Mouse (Mus musculus): ENCODE measurements around the gene Tatdn3.
"Not testable (repeated sequence)": the region's sequence is repeated elsewhere in the genome, so short reads cannot be mapped to it uniquely, and the experiment has no call there.

Tatdn3 gene

DNA sequence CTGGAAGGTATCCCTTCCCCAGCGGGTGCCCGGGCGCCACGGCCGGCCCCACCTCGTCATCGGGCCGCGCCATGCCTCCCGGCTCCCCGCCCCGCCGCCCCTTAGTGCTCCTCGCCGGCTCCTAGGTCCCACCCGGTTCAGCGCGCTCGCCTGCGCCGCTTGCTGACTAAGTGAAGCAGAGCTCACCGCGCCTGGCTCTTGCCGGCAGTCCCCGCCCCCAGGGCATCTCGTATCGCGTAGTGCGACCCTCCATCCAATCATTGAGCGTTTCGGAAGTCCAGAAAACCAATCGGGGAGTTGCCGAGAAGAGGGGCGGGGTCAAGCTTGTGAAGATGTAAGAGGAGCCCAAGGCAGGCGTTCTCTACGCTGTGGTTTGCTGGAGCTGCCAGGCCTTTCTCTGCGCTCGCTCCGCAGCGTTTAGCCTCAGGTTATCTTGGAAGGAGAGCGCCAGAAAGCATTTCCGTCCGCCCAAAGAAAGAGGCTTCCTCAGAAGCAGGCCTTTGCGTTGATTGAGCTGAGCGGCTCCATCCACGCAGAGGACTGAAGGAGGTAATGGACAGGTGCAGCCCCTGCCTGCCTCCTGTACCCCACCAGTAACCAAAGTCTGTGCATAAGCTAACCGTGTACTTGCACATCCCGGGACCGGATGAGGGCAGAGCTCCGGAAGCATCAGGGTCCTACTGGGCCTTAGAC lies 36.6 kb downstream of the Tatdn3 start, which contains the start of gene Flvcr1:
Flvcr1 (minus strand) TSS at position 138 of the 693 bp plus-strand sequence.
- peak; percentile 98 for DNase-seq

GRCm38 (mm10) chr1:191025016-191026012 lies 37.4 kb downstream of the Tatdn3 start:
- peak; percentile 16 for DNase-seq

DNA sequence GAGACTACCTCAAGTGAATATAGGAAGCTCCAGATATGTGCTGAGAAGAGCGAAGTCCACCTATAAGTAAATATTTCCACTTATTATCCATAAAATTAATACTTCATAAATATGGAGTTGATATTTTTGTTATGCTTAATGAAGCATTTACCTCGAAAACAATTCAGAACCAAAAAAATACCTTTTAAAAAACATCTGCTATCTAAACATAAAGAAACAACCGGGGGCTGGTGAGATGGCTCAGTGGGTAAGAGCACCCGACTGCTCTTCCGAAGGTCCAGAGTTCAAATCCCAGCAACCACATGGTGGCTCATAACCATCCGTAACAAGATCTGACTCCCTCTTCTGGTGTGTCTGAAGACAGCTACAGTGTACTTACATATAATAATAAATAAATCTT lies 38.9 kb downstream of the Tatdn3 start:
- DNase-seq = not testable (repeated sequence)

DNA sequence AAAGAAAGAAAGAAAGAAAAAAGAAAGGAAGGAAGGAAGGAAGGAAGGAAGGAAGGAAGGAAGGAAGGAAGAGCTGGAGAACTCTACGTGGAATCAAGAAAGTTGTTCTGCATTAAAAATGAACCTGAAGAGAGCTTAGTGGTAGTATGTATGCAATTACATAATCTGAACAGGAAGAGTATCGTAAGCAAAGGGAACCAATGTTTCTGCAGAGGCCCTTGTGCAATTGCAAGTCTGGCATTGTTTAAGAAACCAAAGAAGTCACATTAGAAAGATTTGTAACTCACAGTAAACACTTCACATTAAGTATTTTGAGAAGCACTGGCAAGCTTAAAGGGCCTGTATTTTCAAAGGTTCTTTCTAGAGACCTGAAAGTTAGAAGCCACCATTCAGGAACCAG lies 39.6 kb downstream of the Tatdn3 start:
- no peak for DNase-seq

DNA sequence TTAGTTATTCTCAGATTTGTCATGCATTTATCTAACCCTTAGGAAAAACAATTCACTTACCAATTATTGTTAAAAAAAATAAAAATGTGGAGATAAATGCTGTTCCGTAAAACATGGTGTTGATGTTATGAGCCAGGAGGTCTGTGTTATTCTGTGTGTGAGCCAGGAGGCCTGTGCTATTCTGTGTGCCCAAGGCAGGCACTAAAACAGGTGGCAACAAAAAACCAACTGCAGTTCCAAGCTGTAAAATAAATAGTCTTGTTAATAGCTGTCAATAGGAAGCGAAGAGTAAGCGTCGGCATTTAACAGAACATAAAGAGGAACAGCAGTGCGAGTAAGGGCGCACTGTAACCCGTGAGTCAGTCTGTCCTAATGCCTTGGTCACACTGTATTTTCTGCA lies 41.7 kb downstream of the Tatdn3 start:
- no peak for DNase-seq

DNA sequence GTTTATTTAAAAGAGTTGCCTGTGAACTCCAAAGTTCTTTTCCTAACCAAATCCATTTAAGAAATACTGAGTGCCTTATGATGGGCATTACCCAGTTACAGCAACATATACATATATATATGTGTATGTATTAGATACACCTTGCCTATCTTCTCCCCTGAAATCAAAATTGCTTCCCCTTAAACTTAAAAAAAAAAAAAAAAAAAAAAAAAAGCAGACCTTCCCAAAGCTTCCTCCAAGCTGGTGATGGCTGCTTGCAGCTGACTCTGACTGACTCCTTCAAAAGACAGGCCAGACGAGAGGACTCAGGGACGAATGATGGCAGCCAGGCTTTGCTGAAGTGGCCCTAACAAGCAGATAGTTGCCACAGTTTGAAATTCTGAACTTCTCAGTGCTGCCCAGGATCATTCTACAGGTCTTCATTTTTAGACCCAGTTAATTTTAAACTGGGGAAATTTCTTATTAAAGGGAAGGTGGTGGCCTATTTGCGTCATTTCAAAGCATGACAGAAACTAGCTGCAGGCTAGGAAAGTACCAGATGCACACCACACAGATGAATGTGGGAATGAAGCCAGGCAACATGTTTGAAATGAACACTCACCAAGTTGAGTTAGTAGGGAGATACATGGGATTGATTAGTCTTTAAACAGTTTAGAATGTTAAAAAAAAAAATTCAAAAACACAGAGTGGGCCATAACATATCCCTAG lies 42.4 kb downstream of the Tatdn3 start:
- no peak for DNase-seq

GRCm38 (mm10) chr1:191019803-191020202 lies 42.9 kb downstream of the Tatdn3 start:
- DNase-seq = no peak

DNA sequence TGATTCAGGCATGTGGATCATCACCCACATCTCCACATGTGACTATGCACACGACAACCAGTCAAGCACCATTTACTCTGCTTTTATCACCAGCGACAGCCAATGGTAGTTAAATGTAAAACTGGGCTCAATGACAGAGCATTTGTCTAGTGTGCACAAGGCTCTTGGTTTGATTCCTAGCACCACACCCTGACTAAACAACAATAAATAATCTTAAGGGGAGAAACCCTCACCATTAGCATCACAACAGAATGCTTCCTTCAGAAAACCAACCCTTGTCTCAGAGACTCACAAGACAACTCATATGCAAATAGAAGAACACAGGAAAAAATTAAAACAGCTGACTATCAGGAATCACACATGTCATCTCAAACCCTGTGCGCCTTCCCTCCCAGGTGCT lies 48.5 kb downstream of the Tatdn3 start:
- no peak for DNase-seq

DNA sequence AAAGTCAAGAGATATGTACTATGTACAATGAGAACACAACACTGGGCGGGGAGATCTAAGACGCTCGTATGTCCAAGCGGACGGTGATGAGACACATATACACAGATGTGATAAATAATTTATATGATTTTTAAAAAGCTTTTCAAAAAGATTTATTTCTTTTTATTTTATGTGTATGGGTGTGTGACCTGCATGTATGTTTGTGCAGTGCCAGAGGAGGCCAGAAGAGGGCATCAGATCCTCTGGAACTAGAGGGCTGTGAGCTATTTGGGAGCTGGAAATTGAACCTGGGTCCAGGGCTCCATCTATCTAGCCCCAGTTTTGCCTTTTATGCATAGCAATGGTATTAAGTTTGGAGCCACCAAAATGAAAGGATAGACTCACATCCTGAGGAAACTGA lies 54.0 kb downstream of the Tatdn3 start:
- DNase-seq = no peak

DNA sequence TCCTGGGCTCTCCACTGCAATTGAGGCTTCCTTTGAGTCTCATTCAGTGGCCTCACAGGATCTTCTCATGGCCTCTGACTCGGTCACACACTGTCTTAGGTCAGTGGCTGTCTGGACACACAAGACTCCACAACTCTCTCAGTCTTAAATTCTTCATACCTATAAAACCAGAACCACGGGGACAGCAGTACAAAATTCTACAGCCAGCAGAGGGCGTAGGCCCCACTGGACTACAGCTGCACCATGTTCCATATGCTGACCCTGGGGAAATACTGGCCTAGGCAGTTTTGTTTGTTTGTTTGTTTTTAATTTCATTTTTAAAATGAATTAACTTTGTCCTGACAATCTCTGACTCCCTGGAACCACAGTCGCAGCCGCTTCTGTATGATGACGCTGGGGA lies 60.5 kb downstream of the Tatdn3 start:
- no peak for DNase-seq

DNA sequence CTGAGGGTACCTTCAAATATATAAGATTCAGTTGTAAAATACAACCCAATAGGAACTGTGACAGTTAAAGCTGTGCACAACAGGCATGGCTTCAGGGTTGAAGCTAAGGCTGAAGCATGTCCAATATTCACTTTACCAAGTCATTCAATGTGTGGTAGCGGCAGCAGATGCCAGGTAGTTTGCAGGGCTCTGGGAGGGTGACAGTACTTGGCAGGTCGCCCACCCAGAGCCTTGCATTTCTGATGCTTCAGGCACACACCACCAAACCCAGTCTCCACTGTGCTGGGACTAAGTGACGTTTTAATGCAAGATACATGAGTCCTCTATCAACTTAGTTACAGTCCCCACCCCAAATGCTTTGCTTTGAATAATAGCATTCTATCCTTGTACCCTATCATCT lies 62.0 kb downstream of the Tatdn3 start:
- DNase-seq = no peak

DNA sequence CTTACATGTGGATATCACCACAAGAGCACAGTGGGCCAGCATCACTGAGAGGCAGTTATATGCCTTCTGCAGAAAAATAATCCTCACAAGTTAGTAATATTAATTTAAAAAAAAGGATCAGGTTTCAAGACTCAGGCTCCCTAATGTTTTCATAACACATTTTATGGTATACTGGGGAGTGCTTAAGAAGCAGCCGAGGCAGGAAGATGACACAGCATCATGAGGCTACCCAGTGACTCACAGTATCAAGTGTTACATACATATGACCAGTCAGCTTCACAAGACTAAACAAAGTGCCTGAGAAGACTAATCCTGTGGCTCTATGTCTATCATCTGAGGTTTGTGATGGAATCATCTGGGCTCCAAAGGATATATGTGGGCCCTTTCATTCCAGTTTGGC lies 64.7 kb downstream of the Tatdn3 start:
- no peak for DNase-seq

DNA sequence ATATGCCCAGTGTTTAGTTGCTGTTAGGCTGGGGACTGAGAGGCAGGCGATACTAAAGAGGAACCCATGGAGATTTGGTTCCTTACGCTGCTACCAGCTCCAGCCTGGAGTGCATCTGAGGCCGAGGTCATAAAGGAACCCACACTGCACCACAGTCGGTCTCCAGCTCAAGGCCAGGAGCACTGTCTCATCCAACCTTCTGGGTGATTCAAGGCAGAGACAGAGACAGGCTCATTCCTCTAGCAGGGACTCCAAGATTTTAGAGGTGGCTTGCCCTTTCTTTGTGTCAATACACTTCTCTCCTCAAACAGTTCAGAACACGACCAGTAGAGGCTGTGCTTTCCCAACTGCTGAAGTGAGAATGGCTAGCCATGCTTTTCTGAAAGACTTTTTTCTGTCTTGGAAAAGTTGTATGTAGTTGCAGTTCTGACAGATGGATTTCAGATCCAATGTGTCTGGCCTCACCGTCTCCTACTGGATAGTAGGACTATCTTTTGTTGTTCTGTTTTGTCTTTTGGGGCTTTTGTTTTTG lies 66.3 kb downstream of the Tatdn3 start:
- no peak for DNase-seq

Measured in kidney, adult 11 months (tissue).